Mouse (Mus musculus): Measurements from ENCODE around the gene Prkab2.

Prkab2 gene

GRCm38 (mm10) chr3:97696866-97697265 lies 38.9 kb downstream of the Prkab2 start:
- DNase-seq, result no peak

GRCm38 (mm10) chr3:97697291-97697690 lies 39.3 kb downstream of the Prkab2 start:
- DNase-seq, result no peak

GRCm38 (mm10) chr3:97699061-97699460 lies 41.1 kb downstream of the Prkab2 start:
- no peak for DNase-seq

- DNase-seq, result no peak
Observed at GRCm38 (mm10) chr3:97701198-97701597, 43.2 kb downstream of the Prkab2 start.

- no peak for DNase-seq
Observed at GRCm38 (mm10) chr3:97702448-97703080, 44.6 kb downstream of the Prkab2 start.

- no peak for DNase-seq
Observed at GRCm38 (mm10) chr3:97705508-97705907, 47.5 kb downstream of the Prkab2 start.

GRCm38 (mm10) chr3:97706561-97706960 lies 48.6 kb downstream of the Prkab2 start:
- no peak for DNase-seq

GRCm38 (mm10) chr3:97710134-97710533 lies 52.1 kb downstream of the Prkab2 start:
- DNase-seq, result no peak

- no peak for DNase-seq
Observed at GRCm38 (mm10) chr3:97710881-97711280, 52.9 kb downstream of the Prkab2 start.

- no peak for DNase-seq
Observed at GRCm38 (mm10) chr3:97715922-97716321, 57.9 kb downstream of the Prkab2 start.

GRCm38 (mm10) chr3:97719116-97719515 lies 61.1 kb downstream of the Prkab2 start:
- no peak for DNase-seq
